Mouse (Mus musculus) B cell, adult 2 months (primary cell): ENCODE measurements around the gene Pacsin2.
A peak's percentile ranks its signal among the peaks of the same experiment; 100 is the strongest.
"Not testable (repeated sequence)": the region's sequence is repeated elsewhere in the genome, so short reads cannot be mapped to it uniquely, and the experiment has no call there.

ENCODE experiments used
- DNase-seq, 2 experiments: peaks; one replicate each; pipeline ENCODE4 v3.0.0; 2022

Pacsin2 gene

DNA sequence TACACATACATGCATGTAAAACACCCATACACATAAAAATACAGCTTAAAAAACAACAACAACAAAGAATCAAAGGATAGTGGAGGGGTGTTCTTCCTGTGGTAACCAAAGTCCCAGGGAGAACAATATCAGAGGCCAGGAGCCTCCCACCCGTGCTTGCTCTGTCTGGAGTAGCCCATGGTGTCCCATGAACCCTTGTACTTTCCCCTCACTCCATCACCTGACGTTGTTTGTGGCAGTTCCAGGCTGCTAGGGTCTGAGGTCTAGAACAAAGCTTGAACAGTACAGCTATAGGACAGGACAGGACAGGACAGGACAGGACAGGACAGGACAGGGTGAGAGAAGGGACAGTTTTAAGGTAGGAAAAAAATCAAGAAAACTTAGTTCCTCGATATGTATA is 13.7 kb upstream of the Pacsin2 start:
- DNase-seq, result no peak

DNA sequence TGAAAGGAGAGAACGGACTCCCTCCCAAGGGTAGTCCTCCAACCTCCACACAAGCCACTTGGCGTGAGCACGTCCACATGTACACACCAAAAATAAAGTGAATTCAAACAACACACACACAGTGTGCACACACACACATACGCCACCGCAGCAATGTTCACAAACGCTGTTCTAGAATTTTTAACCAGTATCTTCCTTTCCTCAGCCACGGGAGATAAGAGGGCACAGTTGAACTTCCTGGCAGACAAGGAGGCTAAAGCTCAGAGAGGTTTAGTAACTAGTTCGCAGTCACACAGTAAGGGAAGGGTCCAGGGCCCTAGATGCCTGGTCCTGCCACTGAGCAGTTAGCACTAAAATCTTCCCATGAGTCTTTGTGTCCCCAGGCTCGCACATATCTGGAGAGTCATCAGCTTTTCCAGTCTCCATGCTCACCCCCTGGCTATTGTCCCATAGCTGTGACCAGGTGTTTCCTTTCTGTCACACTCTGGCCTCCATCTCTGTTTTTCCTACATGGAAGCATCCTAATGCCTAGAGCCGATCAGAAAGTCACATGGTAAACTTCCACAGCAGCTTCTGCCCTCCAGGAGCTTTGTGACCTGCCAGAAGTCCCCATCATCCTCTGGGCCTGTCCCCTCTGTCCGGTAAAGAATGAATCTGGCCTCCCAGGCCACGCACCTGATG is 12.3 kb upstream of the Pacsin2 start:
- no peak for DNase-seq

DNA sequence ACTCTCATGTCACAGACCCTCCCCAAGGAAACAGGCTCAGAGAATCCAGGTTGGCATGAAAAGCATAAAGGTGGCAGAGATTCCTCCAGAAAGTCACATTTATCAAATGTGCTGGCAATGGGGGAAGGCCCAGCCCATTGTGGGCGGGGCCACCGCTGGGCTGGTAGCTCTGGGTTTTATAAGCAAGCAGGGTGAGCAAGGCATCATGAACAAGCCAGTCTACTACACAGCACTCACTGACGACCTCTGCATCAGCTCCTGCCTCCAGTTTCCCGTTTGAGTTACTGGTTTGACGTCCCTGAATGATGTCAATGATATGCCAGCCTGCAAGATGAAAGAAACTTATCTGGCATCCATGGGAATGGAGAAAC is 10.0 kb upstream of the Pacsin2 start:
- DNase-seq, result peak; percentile 20 to 24

DNA sequence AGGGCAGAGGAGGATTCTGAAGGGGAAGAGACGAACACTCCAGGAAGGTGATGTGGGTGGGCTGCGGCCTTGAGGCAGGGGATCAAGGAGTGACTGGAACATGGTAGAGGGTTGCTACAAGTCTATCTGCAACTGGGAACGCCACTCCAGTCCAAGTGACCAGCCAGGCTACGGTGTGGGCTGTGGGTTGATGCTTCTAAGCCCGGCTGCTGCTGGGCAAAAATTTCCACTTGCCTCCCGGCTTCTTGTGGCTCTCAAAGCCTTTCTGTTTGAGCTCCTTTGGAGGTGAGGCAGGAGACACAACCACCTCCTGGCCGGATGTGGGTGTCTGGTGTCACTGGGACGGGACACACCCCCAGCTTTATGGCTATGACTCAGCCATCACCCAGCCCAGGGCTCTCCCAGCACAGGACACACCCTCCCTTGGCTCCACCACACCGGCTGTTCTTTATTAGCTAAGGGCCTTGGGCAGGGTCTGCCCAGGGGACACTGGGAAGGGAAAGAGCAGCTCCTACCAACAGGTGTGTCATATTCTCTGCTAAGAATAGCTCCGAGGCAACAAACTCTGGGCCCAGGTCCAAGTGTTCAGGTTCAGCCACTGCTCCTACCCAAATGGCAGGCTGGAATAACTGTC is 9.5 kb upstream of the Pacsin2 start:
- DNase-seq, result peak; percentile 41 to 47

- DNase-seq, result no peak
Measured at GRCm38 (mm10) chr15:83473251-83473650, 8.8 kb upstream of the Pacsin2 start.

GRCm38 (mm10) chr15:83471476-83471875 is 7.1 kb upstream of the Pacsin2 start:
- no peak for DNase-seq

- no peak for DNase-seq
Measured at GRCm38 (mm10) chr15:83470443-83470842, 6.0 kb upstream of the Pacsin2 start.

DNA sequence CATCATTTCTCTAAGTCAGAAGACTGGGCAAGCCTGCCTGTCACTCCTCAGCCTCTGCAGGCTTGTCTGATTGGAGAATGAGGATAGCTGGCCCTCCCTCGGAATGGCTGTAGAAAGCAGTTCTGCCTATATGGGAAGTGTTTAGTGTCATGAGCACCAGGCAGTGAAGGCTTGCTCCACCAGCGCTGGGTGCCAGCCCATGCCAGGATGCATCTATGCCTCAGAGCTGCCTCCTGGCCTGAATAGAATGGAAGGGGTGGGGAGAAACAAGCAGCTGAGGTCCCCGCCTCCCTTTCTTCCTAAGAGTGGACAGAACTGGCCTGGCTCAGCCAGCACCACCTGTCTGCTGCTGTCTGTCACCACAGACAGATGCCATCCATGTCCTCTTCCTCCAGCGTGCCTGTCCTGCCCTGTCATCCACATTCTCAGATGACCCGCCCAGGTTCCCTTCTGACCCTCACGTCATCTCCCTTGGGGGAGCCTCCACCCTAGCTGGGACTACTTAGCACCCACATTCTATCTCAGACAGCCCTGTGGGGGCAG is 4.9 kb upstream of the Pacsin2 start:
- no peak for DNase-seq

- DNase-seq, result no peak
Measured at GRCm38 (mm10) chr15:83467232-83467966, 3.0 kb upstream of the Pacsin2 start.

DNA sequence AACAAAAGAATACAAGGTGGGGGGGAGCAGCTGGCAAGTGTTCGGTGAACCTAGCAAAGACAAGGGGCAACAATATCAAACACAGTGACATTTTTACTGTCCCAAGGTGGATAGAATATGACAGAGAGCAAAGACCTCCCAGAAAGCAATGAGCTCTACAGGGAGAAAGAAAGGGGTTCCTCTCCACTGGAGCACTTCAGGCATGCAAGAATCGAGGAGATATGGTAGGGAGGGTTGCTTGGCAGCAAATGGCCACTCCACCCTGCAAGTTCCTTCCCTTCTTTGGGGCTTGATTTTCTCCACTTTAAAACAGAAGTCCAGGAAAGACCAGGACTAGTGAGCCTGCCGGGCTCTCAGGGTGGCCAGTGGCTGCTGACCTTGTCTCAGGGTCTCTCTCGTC is 1.9 kb upstream of the Pacsin2 start:
- no peak for DNase-seq

GRCm38 (mm10) chr15:83464905-83465650 is 672 bp upstream of the Pacsin2 start:
- DNase-seq, result peak; percentile 61 to 68

DNA sequence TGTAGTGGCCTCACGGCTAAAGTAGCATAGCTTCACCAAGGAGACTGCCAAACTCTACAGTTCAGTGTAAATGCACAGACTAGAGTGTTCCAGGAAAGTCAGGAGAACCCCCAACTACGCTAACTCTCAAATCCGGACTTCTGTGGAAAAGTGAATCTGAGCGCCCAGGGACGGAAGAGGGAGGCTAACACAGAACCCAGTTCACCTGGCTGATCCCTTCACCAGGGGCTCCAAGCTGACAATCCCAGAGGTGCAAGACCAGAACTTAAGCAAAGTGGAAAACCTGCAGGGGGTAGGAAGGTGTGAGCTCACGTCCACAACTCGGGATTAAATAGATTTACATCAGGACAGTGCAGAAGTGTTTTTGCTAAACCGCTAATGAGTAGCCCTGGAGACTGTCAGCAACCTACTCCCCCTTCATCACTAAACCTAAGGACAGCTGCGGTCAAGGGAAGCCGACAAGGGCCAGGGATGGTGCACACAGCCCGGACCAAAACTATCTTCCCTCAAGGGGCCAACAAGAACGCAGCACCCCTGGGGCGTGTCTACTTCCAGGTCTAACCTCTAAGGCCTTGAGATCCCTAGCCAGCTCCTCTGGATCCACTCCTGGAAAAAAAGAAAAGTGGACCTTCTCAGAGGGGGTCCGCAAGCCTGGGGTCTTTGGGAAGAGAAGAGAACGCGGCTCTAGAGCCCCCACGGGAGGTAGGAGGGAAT is 880 bp downstream of the Pacsin2 start:
- DNase-seq, result peak in 1 of 2 experiments; percentile 21

GRCm38 (mm10) chr15:83462349-83462748 is 2.1 kb downstream of the Pacsin2 start:
- DNase-seq, result not testable (repeated sequence)

DNA sequence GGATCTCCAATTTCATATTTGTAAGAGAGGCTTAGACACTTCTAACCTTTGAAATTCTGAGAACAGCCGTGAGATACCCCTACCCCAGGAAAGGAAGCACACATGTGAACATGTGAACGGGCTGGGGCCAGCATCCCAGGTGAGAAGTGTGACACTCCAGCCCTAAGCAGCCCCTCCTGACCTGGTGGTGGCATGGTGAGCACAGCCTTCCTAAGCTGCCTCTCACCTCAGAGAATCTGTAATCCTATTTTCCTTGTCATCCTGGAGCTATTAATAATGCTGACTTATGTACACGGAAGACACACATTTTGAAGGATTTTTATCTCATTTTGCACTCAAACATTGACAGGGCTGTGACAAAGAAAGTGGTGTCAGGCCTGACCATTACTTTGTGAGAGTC is 3.5 kb downstream of the Pacsin2 start:
- DNase-seq, result no peak

- no peak for DNase-seq
Measured at GRCm38 (mm10) chr15:83457541-83457940, 6.9 kb downstream of the Pacsin2 start.

DNA sequence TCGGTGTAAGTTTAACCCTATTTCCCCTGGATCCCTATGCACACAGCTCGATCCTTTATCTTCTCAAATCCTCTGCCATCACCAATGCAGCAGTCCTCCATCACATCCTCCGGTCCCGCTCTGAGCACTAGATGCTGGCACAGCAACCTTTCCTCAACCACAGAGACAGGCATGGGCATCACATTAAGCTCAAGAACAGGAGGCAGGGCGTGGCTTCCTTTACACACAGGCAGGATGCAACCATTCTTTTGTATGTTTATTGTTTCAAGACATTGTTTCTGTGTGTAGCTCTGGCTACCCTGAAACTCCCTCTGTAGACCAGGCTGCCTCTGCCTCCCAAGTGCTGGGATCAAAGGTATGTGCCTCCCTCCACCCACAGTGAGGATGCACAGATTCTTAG is 8.8 kb downstream of the Pacsin2 start:
- no peak for DNase-seq

- no peak for DNase-seq
Measured at GRCm38 (mm10) chr15:83455034-83455433, 9.4 kb downstream of the Pacsin2 start.

GRCm38 (mm10) chr15:83454419-83454818 is 10.0 kb downstream of the Pacsin2 start:
- DNase-seq, result no peak

GRCm38 (mm10) chr15:83453879-83454278 is 10.5 kb downstream of the Pacsin2 start:
- DNase-seq, result no peak

GRCm38 (mm10) chr15:83452219-83452760 is 12.1 kb downstream of the Pacsin2 start:
- no peak for DNase-seq

DNA sequence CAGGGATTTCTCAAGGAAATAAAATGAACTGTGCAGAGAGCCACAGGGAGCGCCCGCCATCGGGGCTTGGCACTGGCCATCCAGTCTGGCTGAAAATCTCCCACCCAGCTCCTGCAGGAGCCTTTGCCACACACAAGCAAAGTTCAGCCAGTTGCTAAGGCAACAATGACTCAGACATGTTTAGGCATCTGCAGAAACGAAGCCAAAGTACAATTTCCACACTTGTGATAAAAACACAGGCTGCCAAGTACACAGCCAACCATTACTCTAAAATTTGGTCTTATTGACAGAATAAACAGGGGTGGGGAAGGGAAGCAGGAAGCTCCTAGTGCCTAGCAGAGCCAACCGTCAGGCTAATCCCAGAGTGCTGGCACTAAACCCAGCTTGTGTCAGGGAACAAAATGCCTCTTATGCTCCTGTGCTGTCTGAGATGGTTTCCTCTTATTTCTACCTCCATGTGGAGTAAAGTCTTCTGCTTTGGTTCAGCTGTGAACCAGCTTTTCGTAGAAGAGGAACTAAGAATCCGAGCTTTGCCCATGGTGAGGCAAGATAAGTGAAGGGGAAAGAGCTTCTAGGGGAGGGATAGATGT is 12.7 kb downstream of the Pacsin2 start:
- no peak for DNase-seq

DNA sequence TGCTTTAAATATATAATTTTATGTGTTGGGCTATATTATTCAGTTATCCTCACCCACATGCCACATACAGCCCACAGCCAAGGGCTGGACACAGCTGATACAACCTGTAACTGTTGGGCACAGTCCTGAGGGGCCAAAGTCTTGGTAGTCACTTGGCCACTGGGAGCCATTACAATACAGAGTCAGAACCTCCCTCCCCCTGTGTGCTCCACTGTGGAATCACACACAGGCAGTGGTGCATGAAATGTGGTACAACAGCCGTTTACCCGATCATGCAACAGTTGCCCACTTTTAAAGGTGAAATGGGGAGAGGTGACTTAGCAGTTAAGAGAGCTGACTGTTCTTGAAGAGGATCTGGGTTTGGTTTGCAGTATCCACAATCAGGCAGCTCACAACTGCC is 14.4 kb downstream of the Pacsin2 start:
- DNase-seq, result no peak
